Mouse (Mus musculus): Measurements from ENCODE around the gene Tmem269.

DNA sequence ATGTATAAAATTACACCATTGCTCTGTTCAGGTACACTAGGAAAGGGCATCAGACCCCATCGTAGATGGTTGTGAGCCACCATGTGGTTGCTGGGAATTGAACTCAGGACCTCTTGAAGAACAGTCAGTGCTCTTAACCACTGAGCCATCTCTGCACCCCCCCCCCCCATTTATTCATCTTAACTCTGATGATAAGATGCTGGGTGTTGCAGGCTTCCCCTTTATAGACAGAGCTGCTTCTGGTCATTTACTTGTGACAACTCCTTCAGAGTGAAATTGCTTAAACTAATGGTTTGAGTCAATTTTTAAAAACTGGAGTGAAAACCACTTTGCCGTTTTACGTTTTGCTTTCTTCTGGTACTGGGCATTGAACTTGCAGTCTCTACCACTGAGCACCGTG lies 25.3 kb downstream of the Tmem269 start:
- TF ChIP-seq TAL1 (IDR thresholded peaks at IDR 0.05; ENCODE audit: low read length) (no peak), GATA1 (IDR thresholded peaks at IDR 0.05; ENCODE audit: low read length) (no peak)
